Mouse (Mus musculus) limb, embryonic 14.5 days (tissue): Measurements from ENCODE around the gene Sox12. TPM values are rescaled to one million over a fixed set of nuclear protein-coding genes. Genes with fewer than 3 reads are reported as not detected.

Experiments used
- ATAC-seq: fragments of 200-750 bp; cut with Nextera tagmentation; 2 replicates; pipeline ENCODE4 v1.8.0; 2017; ENCODE audit warnings: low read depth, moderate number of reproducible peaks, moderate TSS enrichment; ENCODE audit not compliant: low FRiP score
- DNase-seq: peaks from one replicate; pipeline ENCODE4 v3.0.0-alpha.2; 2015; ENCODE audit warnings: low spot score
- H3K27ac ChIP-seq: fragments of 300-500 bp; sonication (generic); replicated peaks from 2 replicates; pipeline ENCODE4 v1.5.1; 2014; ENCODE audit warnings: low read depth, mild to moderate bottlenecking, low read length, moderate library complexity, mixed read lengths
- H3K27me3 ChIP-seq: fragments of 300-500 bp; sonication (generic); 2 replicates; pipeline ENCODE4 v1.6.1; 2014; ENCODE audit warnings: low read length, mixed read lengths; ENCODE audit not compliant: control insufficient read depth, insufficient read depth
- H3K36me3 ChIP-seq: fragments of 300-500 bp; sonication (generic); 2 replicates; pipeline ENCODE4 v1.6.1; 2014; ENCODE audit warnings: mild to moderate bottlenecking, low read length, moderate library complexity, mixed read lengths; ENCODE audit not compliant: control insufficient read depth, insufficient read depth
- H3K4me1 ChIP-seq: fragments of 300-500 bp; sonication (generic); 2 replicates; pipeline ENCODE4 v1.6.1; 2014; ENCODE audit warnings: antibody characterized with exemption, low read length, mixed read lengths; ENCODE audit not compliant: control insufficient read depth, insufficient read depth
- H3K4me2 ChIP-seq: fragments of 300-500 bp; sonication (generic); replicated peaks from 2 replicates; pipeline ENCODE4 v1.6.1; 2014; ENCODE audit warnings: low read depth, mild to moderate bottlenecking, low read length, moderate library complexity; ENCODE audit not compliant: severe bottlenecking
- H3K4me3 ChIP-seq: fragments of 300-500 bp; sonication (generic); replicated peaks from 2 replicates; pipeline ENCODE4 v1.5.1; 2014; ENCODE audit warnings: low read length
- H3K9ac ChIP-seq: fragments of 300-500 bp; sonication (generic); 2 replicates; pipeline ENCODE4 v1.6.1; 2014; ENCODE audit warnings: mild to moderate bottlenecking, low read depth, low read length, moderate library complexity; ENCODE audit not compliant: severe bottlenecking
- H3K9me3 ChIP-seq: fragments of 300-500 bp; sonication (generic); 2 replicates; pipeline ENCODE4 v1.6.1; 2016; ENCODE audit warnings: low read length; ENCODE audit not compliant: control insufficient read depth
- POLR2A ChIP-seq: fragments of 200-500 bp; IDR thresholded peaks from 2 replicates; pipeline ENCODE4 v1.8.0; 2012; ENCODE audit warnings: inconsistent platforms, mild to moderate bottlenecking, moderate library complexity, borderline replicate concordance; ENCODE audit not compliant: insufficient read depth, insufficient read length; ENCODE audit errors: extremely low read depth
- WGBS: fragments of 180-500 bp; shearing (Covaris S2); extraction: QIAGEN DNeasy Blood & Tissue Kit; methylation state at CpG from one replicate; pipeline ENCODE4 v1.1.7; 2014; 5-methylcytosine and 5-hydroxymethylcytosine counted together
- polyA plus RNA-seq, 2 experiments: library from polyadenylated mRNA; depleted of rRNA in 1 of 2; stranded (reverse) in 1 of 2; unstranded in 1 of 2; fragments of >200 nt; fragmentation: Nextera tagmentation in 1 of 2; extraction: Ambion mirVana in 1 of 2; gene quantifications; 2 replicates each; pipeline versions ENCODE4 v1.2.1 to v1.2.3; 2012 to 2014

Sox12 gene
- polyA plus RNA-seq, 2 experiments: 13.5 to 48.8 TPM

GRCm38 (mm10) chr2:152345393-152345792 is 52.5 kb downstream of the Sox12 start:
- Histone ChIP-seq H3K4me2 (no peak overlapping the region), H3K27me3 (no peaks in the 10 kb centered on the region), H3K4me3 (no peak overlapping the region), H3K9ac (no peak overlapping the region), H3K4me1 (0 out of 2 replicates have a peak, but pooled peaks cover 2% of the 10 kb centered on the region), H3K9me3 (no peaks in the 10 kb centered on the region), H3K36me3 (no peaks in the 10 kb centered on the region), H3K27ac (no peak overlapping the region)
- no peak for ATAC-seq
- no peak for DNase-seq
- WGBS: 55% methylated on average over 6 of the region's 6 CpGs
- TF ChIP-seq POLR2A: no peak

GRCm38 (mm10) chr2:152344909-152345308 is 53.0 kb downstream of the Sox12 start:
- no peaks in the 10 kb centered on the region for H3K36me3 ChIP-seq
- H3K9ac ChIP-seq: no peak overlapping the region
- no peak for DNase-seq
- no peak for ATAC-seq
- no peak overlapping the region for H3K4me2 ChIP-seq
- H3K27ac ChIP-seq: no peak overlapping the region
- WGBS: 58% methylated on average over 5 of the region's 5 CpGs
- no peak for TF ChIP-seq POLR2A
- H3K4me3 ChIP-seq: no peak overlapping the region
- H3K9me3 ChIP-seq: no peaks in the 10 kb centered on the region
- H3K4me1 ChIP-seq: 0 out of 2 replicates have a peak, but pooled peaks cover under 1% of the 10 kb centered on the region
- H3K27me3 ChIP-seq: no peaks in the 10 kb centered on the region

- Histone ChIP-seq H3K27me3 (no peaks in the 10 kb centered on the region), H3K4me1 (no peaks in the 10 kb centered on the region), H3K27ac (no peak overlapping the region), H3K36me3 (no peaks in the 10 kb centered on the region), H3K4me2 (peak overlapping the region; percentile 88), H3K4me3 (peak overlapping the region; percentile 56), H3K9ac (peak overlapping the region; percentile 60), H3K9me3 (no peaks in the 10 kb centered on the region)
- WGBS: 15% methylated on average over 10 of the region's 10 CpGs
- ATAC-seq (no peak), DNase-seq (no peak)
- no peak for TF ChIP-seq POLR2A
These were observed 53.5 kb downstream of the Sox12 start for GRCm38 (mm10) chr2:152344361-152344760.

Other genes starting within 250 kb of the Sox12 start
- 69.6 and 71.6 TPM in 2 replicates for gene Csnk2a1, start 171.2 kb downstream of the Sox12 start, polyA plus RNA-seq (2012; rRNA removed)
- 92.2 and 95.8 TPM in 2 replicates for gene Csnk2a1, start 171.2 kb downstream of the Sox12 start, polyA plus RNA-seq (2014; fragmentation: Nextera tagmentation; extraction: Ambion mirVana)
- gene Tbc1d20, start 104.2 kb downstream of the Sox12 start, polyA plus RNA-seq (2012; rRNA removed): 63.1 and 71.2 TPM in 2 replicates
- gene Tbc1d20, start 104.2 kb downstream of the Sox12 start, polyA plus RNA-seq (2014; fragmentation: Nextera tagmentation; extraction: Ambion mirVana): 32.0 and 39.3 TPM in 2 replicates
- 219 and 287 TPM in 2 replicates for gene Rbck1, start 65.4 kb downstream of the Sox12 start, polyA plus RNA-seq (2012; rRNA removed)
- 89.5 and 94.1 TPM in 2 replicates for gene Rbck1, start 65.4 kb downstream of the Sox12 start, polyA plus RNA-seq (2014; fragmentation: Nextera tagmentation; extraction: Ambion mirVana)
- gene Trib3, start 54.0 kb downstream of the Sox12 start, polyA plus RNA-seq (2012; rRNA removed): 0.77 and 0.99 TPM in 2 replicates
- gene Trib3, start 54.0 kb downstream of the Sox12 start, polyA plus RNA-seq (2014; fragmentation: Nextera tagmentation; extraction: Ambion mirVana): 1.2 and 1.4 TPM in 2 replicates
- gene Nrsn2, start 21.4 kb downstream of the Sox12 start, polyA plus RNA-seq (2012; rRNA removed): 3.6 and 4.9 TPM in 2 replicates
- gene Nrsn2, start 21.4 kb downstream of the Sox12 start, polyA plus RNA-seq (2014; fragmentation: Nextera tagmentation; extraction: Ambion mirVana): 2.5 and 2.7 TPM in 2 replicates
- gene Zcchc3, start 17.0 kb upstream of the Sox12 start, polyA plus RNA-seq (2012; rRNA removed): 33.5 and 35.6 TPM in 2 replicates
- gene Zcchc3, start 17.0 kb upstream of the Sox12 start, polyA plus RNA-seq (2014; fragmentation: Nextera tagmentation; extraction: Ambion mirVana): 38.1 and 47.0 TPM in 2 replicates
- 0.28 and 0.41 TPM in 2 replicates for gene 6820408C15Rik, start 17.5 kb upstream of the Sox12 start, polyA plus RNA-seq (2012; rRNA removed)
- gene 6820408C15Rik, start 17.5 kb upstream of the Sox12 start, polyA plus RNA-seq (2014; fragmentation: Nextera tagmentation; extraction: Ambion mirVana): 0.18 and 0.30 TPM in 2 replicates
- not detected in 2 replicates for gene Defb23, start 66.6 kb upstream of the Sox12 start, polyA plus RNA-seq (2012; rRNA removed)
- gene Defb23, start 66.6 kb upstream of the Sox12 start, polyA plus RNA-seq (2014; fragmentation: Nextera tagmentation; extraction: Ambion mirVana): not detected in 2 replicates
- gene Defb20, start 79.0 kb upstream of the Sox12 start, polyA plus RNA-seq (2012; rRNA removed): 0.12 TPM in 1 of 2 replicates, not detected in the other
- gene Defb20, start 79.0 kb upstream of the Sox12 start, polyA plus RNA-seq (2014; fragmentation: Nextera tagmentation; extraction: Ambion mirVana): not detected in 2 replicates
- gene Defb22, start 92.1 kb upstream of the Sox12 start, polyA plus RNA-seq (2012; rRNA removed): 0.13 TPM in 1 of 2 replicates, not detected in the other
- not detected in 2 replicates for gene Defb22, start 92.1 kb upstream of the Sox12 start, polyA plus RNA-seq (2014; fragmentation: Nextera tagmentation; extraction: Ambion mirVana)
- gene Defb26, start 113.6 kb upstream of the Sox12 start, polyA plus RNA-seq (2012; rRNA removed): not detected in 2 replicates
- gene Defb26, start 113.6 kb upstream of the Sox12 start, polyA plus RNA-seq (2014; fragmentation: Nextera tagmentation; extraction: Ambion mirVana): not detected in 2 replicates
- 0.61 TPM in 1 of 2 replicates, not detected in the other for gene Defb28, start 120.2 kb upstream of the Sox12 start, polyA plus RNA-seq (2012; rRNA removed)
- gene Defb28, start 120.2 kb upstream of the Sox12 start, polyA plus RNA-seq (2014; fragmentation: Nextera tagmentation; extraction: Ambion mirVana): not detected in 2 replicates
- gene Defb29, start 142.0 kb upstream of the Sox12 start, polyA plus RNA-seq (2012; rRNA removed): not detected in 2 replicates
- not detected in 2 replicates for gene Defb29, start 142.0 kb upstream of the Sox12 start, polyA plus RNA-seq (2014; fragmentation: Nextera tagmentation; extraction: Ambion mirVana)
- gene Gm17416, start 171.3 kb upstream of the Sox12 start, polyA plus RNA-seq (2012; rRNA removed): not detected in 2 replicates
- gene Gm17416, start 171.3 kb upstream of the Sox12 start, polyA plus RNA-seq (2014; fragmentation: Nextera tagmentation; extraction: Ambion mirVana): not detected in 2 replicates
- gene Defb21, start 174.7 kb upstream of the Sox12 start, polyA plus RNA-seq (2012; rRNA removed): not detected in 2 replicates
- gene Defb21, start 174.7 kb upstream of the Sox12 start, polyA plus RNA-seq (2014; fragmentation: Nextera tagmentation; extraction: Ambion mirVana): not detected in 2 replicates
- gene Defb19, start 182.2 kb upstream of the Sox12 start, polyA plus RNA-seq (2012; rRNA removed): not detected in 2 replicates
- gene Defb19, start 182.2 kb upstream of the Sox12 start, polyA plus RNA-seq (2014; fragmentation: Nextera tagmentation; extraction: Ambion mirVana): not detected in 2 replicates
- gene Defb45, start 201.3 kb upstream of the Sox12 start, polyA plus RNA-seq (2012; rRNA removed): not detected in 2 replicates
- gene Defb45, start 201.3 kb upstream of the Sox12 start, polyA plus RNA-seq (2014; fragmentation: Nextera tagmentation; extraction: Ambion mirVana): not detected in 2 replicates
- not detected in 2 replicates for gene Defb36, start 206.3 kb upstream of the Sox12 start, polyA plus RNA-seq (2012; rRNA removed)
- gene Defb36, start 206.3 kb upstream of the Sox12 start, polyA plus RNA-seq (2014; fragmentation: Nextera tagmentation; extraction: Ambion mirVana): not detected in 2 replicates
- gene Defb25, start 225.0 kb upstream of the Sox12 start, polyA plus RNA-seq (2012; rRNA removed): 0.68 and 0.77 TPM in 2 replicates
- gene Defb25, start 225.0 kb upstream of the Sox12 start, polyA plus RNA-seq (2014; fragmentation: Nextera tagmentation; extraction: Ambion mirVana): 1.6 and 3.2 TPM in 2 replicates
- 3.9 and 4.7 TPM in 2 replicates for gene Rem1, start 228.9 kb upstream of the Sox12 start, polyA plus RNA-seq (2012; rRNA removed)
- 2.6 and 4.4 TPM in 2 replicates for gene Rem1, start 228.9 kb upstream of the Sox12 start, polyA plus RNA-seq (2014; fragmentation: Nextera tagmentation; extraction: Ambion mirVana)